Mouse (Mus musculus) testis, adult 2 months (tissue): ENCODE measurements around the gene 1700067K01Rik.

Experiments
- CTCF ChIP-seq: fragments of 200-500 bp; IDR thresholded peaks from 2 replicates; pipeline ENCODE4 v1.5.1; 2012; ENCODE audit warnings: low read depth, mild to moderate bottlenecking, inconsistent platforms, low read length, moderate library complexity; ENCODE audit not compliant: control insufficient read depth, insufficient read depth, insufficient replicate concordance
- POLR2A ChIP-seq: fragments of 200-500 bp; IDR thresholded peaks from 2 replicates; pipeline ENCODE4 v1.6.1; 2012; ENCODE audit warnings: low read depth, mild to moderate bottlenecking, inconsistent platforms, low read length, moderate library complexity; ENCODE audit not compliant: control insufficient read depth

DNA sequence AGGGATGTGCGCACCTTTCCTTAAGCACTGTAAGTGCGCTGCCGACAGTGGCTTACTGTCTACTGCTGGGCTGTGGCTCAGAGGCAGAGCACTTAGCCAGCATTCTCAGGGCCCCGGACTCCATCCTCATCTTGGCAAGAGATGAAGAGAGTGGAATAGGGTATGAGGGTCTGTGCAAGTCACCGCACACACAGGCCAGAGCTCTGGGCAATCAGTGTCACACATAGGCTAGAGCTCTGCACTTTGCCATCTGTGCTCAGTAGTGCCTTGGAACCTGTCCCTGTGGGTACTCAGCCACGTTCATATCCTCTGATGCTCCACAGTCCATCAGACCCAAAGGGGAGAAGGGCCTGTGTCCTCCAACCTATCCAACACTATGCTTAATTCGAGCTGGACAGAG, 19.8 kb upstream of the 1700067K01Rik start:
- TF ChIP-seq POLR2A, result no peak
- no peak for TF ChIP-seq CTCF
